ENCODE assay signal across 7 mouse cellular contexts in the genomic region with DNA sequence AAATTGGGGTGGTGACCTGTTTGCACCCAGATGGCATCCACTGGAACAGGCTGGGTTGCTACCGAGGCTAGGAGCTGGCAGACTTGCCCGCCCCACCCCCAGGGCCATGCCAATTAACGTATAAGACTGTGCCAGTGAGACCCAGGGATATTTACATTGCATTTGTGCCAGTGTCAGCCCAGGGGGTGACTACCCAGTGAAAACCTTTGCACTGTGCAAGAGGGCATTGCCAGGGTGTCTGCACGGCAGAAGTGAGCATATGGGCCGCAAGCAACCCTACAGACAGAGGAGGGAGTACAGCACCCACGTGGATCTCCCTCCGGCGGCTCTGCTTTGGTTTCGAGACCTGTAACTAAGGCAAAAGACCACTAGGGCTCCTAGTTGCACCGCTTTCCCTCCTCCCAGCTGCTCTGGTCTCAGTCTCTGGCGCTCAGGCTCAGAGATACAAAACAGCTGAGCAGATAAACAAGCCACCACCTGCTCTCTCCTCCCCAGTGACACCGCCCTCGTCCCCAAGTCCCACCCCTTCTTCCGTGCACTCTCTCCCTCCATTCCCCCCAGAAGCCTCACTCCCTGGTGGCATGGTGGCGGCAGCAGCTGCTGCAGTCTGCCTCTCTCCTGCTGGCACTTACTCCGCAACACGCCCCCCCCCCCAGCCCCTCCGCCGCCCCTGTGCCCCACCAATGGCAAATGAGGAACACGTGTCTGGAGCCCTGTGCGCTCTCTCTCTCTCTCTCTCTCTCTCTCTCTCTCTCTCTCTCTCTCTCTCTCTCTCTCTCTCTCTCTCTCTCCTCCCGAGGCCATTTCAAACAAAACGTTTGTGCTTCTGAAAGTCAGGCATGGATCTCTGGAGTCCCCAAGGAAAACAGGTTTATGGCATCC. TPM values are rescaled to one million over a fixed set of nuclear protein-coding genes. Genes with fewer than 3 reads are reported as not detected.
DNase-seq lines count a peak whose midpoint lies in the region; ATAC-seq lines count a peak whose summit lies in the region.

No protein-coding gene starts in this region.

- H3K36me3 ChIP-seq in hindbrain, embryonic 15.5 days, result no peaks in the 10 kb centered on the region
- no peaks in the 10 kb centered on the region for H3K36me3 ChIP-seq in megakaryocyte, embryonic 14.5 days (replicated peaks; ENCODE audit: low read length)

- H3K27me3 ChIP-seq in hindbrain, embryonic 15.5 days, result peaks cover 6% of the 10 kb centered on the region
- peaks cover 50% of the 10 kb centered on the region for H3K27me3 ChIP-seq in megakaryocyte, embryonic 14.5 days (replicated peaks)

- peak overlapping the region; percentile 70 for H3K27ac ChIP-seq in hindbrain, embryonic 15.5 days (replicated peaks)

- H3K9ac ChIP-seq in hindbrain, embryonic 15.5 days, result peak overlapping the region; percentile 20

- H3K4me3 ChIP-seq in hindbrain, embryonic 15.5 days, result peak overlapping the region; percentile 46
- peak overlapping the region; percentile 90 for H3K4me3 ChIP-seq in megakaryocyte, embryonic 14.5 days (replicated peaks)

- H3K9me3 ChIP-seq in hindbrain, embryonic 15.5 days, result no peaks in the 10 kb centered on the region
- no peaks in the 10 kb centered on the region for H3K9me3 ChIP-seq in megakaryocyte, embryonic 14.5 days

- DNase-seq in WW6 (ENCODE audit: low read depth, low spot score), result peak; percentile 79
- peak; percentile 70 for DNase-seq in cerebellum, adult 9-10 months
- DNase-seq in frontal cortex, adult 2 months (ENCODE audit: extremely low spot score in 1 of 2, low spot score in 1 of 2), result peak; percentile 37 to 71
- DNase-seq in left cerebral cortex, adult 9 months (ENCODE audit: low spot score in 2 of 2), result peak; percentile 16 to 59
- peak; percentile 42 for DNase-seq in right cerebral cortex, postnatal 4 days

- H3K4me1 ChIP-seq in hindbrain, embryonic 15.5 days (replicated peaks), result peaks cover 30% of the 10 kb centered on the region
- peaks cover 24% of the 10 kb centered on the region for H3K4me1 ChIP-seq in megakaryocyte, embryonic 14.5 days

- peak; percentile 90 for ATAC-seq in hindbrain, embryonic 15.5 days (ENCODE audit: low FRiP score, low read depth)

- 1% methylated on average over 21 of the region's 23 CpGs for WGBS in hindbrain, embryonic 15.5 days

- H3K4me2 ChIP-seq in hindbrain, embryonic 15.5 days, result peak overlapping the region; percentile 76

RNA-seq across cellular contexts. Expression of a gene that starts 49.0 kb away (rescaled TPM):
- polyA plus RNA-seq in frontal cortex, adult 2 months (2012; rRNA removed), result 43.0 and 48.3 TPM in 2 replicates
- polyA plus RNA-seq in hindbrain, embryonic 15.5 days (2015; fragmentation: Nextera tagmentation; extraction: Ambion mirVana), result 15.4 and 15.6 TPM in 2 replicates
- polyA plus RNA-seq in megakaryocyte, embryonic 14.5 days (2012; ENCODE audit: insufficient read depth, low replicate concordance), result 2.1 and 4.8 TPM in 2 replicates

Comparison
In these comparisons a context has a peak if more than half of its experiments do, and no peak if none do; other contexts are left out.
1. Peak in every context shown above with its lines: DNase-seq, ATAC-seq, H3K4me3 ChIP-seq and H3K27ac ChIP-seq.